Mouse (Mus musculus) embryo, embryonic 9.5 days (tissue): ENCODE results near the gene Trank1.
A peak's percentile ranks its signal among the peaks of the same experiment; 100 is the strongest.

Source experiments
- DNase-seq: peaks from one replicate; pipeline ENCODE4 v3.0.0-alpha.2; 2017; ENCODE audit errors: extremely low spot score

The Trank1 gene

GRCm38 (mm10) chr9:111302196-111302831 lies 9.2 kb upstream of the Trank1 start:
- DNase-seq = no peak

DNA sequence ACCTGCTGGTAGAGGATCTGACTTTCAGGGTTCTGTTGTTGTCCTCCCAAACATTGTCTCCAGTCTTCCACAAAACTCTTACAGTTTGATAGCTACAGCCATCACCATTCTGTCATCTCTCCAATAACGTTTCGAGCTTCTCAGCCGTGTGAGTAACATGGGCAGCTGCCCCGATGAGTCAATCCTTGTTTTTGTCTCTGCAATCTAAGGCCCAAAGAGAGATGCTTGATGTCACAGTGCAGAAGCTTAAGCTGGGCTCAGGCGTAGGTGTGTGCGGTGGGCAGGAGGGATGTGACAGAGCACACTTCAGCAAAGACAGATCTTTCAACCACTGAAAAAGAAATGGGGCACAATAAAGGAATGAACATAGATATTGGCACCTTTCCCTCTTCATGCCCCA lies 7.5 kb upstream of the Trank1 start:
- no peak for DNase-seq

DNA sequence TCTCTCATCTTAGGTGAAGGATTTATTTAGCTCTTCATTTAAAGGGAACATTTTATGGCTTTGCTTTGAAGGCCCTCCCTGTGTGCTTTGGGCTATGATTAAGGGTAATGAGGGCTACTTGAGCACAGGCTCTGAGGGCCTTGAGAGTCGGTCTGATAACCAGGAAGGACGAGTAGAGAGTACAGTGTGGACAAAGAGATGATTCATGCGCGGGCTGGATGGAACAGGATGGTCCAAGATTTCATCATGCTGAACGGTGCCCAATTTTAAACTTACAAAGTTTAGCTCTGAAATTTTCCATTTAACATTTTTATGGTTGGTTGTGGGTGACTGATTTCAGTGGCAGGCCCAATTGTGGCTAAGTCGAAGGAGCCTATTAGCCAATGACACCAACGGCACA lies 5.4 kb upstream of the Trank1 start:
- no peak for DNase-seq

DNA sequence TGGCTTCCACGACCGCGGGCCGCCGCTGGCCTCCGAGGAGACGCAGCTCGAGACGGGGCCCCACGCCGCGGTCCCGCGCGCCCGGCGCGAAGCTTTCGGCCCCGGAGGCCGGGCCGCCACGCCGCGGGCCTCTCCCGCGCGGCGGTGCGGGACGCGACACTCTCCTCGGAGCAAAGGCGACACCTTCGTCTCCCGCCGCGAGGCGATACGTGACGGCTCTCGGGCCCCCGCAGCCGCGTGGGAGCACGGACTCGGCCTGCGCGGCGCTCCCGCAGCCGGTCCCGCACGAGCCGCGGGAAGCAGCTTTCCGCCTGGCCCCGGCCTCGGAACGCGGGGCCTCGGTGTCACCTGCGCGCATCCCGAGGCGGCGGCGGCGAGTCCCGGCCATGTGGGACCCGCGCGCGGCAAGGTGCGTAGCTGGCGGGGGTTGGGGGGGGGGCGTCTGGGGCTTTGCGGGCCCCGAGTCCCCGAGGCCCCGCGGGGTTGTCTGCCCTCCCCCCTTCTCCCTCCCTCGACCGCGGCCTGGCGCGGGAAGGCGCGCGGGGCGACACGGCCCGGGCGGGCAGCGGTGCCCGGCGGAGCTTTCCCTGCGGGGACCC lies 403 bp downstream of the Trank1 start:
- no peak for DNase-seq

DNA sequence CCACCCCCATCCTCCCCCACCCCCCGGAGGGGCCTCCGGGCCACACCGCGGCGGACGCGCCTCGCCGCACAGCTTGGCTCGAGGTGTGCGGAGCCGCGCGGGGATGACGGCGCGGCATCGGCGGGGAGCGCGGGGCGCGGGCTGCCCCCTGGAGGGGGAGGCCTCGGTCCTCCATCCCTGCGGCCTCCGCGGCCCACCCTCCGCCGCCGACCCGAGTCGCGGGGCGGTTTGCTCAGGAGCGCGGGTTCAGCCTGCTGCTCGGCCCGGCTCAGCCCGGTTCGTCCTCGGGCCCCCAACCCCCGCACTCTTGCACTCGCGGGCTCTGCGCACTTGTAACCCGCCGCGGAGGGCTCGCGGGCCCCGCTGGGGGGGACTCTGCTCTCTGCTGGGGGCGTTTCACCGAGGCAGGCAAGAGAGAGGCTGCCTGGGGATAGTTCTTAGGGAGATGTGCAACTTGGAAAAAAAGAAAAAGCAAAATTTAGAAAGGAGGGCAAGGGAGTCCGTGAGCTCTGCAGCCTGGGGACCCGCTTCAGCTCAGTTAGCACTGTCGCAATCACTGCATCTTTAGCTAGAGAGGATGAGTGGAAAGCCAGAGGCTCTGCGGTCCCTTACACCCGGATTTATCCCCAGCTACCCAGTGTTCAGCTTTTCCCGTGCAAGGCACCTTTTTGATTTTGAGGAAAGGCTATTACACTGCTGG lies 1.1 kb downstream of the Trank1 start:
- peak; percentile 49 for DNase-seq

- DNase-seq = no peak
Measured at GRCm38 (mm10) chr9:111313299-111313698, 1.8 kb downstream of the Trank1 start.

DNA sequence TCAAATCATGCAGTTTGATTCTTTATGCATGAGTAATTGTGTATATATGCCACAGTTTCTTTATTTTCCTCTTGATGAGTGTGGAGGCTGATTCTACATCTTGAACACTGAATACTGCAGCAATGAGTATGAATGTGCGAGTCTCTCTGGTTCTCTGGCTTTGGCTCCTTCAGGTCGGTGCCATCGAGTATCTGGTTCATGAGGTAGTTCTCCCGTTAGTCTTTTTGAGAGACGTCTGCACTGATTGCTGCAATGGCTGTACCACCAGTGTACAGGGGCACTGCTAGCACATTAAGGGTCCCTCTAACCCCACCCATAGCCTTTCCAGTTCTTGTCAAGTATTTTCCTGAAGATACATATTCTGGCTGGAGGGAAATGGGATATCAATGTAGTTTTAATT lies 2.3 kb downstream of the Trank1 start:
- no peak for DNase-seq

- DNase-seq = peak; percentile 45
Measured at GRCm38 (mm10) chr9:111314219-111314618, 2.7 kb downstream of the Trank1 start.

DNA sequence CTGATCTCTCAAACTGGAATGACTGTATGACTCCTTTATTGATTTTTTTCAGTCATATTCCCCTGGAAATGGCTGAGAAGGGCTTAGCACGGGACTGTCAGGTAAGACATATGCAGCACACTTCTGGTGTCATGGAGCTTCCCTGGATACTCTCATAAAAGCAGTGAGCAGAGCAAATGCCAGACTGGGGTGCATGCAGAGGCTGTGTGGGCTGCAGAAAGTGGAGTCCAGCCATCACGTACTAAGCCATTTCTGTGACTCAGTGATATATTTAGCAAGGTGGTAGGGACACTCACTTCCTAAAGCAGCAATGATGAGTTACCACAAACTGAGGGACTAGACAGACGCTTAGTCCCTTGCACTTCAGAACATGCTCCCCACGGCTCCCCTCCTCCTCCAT lies 9.4 kb downstream of the Trank1 start:
- DNase-seq = no peak

- DNase-seq = no peak
Measured at GRCm38 (mm10) chr9:111324881-111325280, 13.3 kb downstream of the Trank1 start.

DNA sequence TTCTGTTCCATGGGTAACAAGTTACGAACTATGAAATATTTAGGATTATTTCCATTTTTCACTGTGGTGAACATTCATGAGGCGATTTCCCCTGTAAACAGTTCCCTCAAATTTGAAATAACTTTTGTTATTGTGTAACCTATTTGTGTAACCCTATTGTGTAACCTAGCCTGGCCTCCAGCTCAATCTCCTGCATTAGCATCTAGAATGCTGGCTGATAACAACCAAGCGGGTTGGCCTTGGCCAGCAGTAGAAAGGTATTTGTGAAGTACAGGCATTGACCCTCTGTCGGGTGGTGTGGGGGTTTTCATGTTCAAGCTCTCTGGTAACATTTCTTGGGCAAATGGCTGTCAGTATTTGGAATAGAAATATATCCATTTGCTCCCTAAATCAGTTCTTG lies 18.3 kb downstream of the Trank1 start:
- no peak for DNase-seq

GRCm38 (mm10) chr9:111333790-111334189 lies 22.3 kb downstream of the Trank1 start:
- DNase-seq = no peak

GRCm38 (mm10) chr9:111334555-111335164 lies 23.1 kb downstream of the Trank1 start:
- no peak for DNase-seq

- DNase-seq = no peak
Measured at GRCm38 (mm10) chr9:111351233-111351632, 39.7 kb downstream of the Trank1 start.

DNA sequence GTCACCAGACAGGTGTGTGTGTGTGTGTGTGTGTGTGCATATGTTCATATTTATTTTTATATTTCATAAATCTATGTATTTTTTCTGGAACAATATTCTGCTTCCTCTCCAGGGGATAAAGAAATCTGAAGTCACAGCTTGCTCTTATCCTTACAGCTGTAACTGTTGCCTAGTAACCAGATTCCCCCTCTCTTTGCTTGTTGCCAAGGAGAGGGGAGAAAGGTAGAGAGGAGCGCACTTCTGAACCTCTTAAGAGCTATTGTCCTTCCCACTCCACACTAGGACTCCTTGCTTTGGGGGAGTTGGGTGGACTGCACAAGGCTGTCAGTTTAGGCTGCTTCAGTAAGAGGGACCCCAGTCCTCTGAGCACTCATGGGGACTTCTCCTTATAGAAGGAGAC lies 40.1 kb downstream of the Trank1 start:
- DNase-seq = no peak

DNA sequence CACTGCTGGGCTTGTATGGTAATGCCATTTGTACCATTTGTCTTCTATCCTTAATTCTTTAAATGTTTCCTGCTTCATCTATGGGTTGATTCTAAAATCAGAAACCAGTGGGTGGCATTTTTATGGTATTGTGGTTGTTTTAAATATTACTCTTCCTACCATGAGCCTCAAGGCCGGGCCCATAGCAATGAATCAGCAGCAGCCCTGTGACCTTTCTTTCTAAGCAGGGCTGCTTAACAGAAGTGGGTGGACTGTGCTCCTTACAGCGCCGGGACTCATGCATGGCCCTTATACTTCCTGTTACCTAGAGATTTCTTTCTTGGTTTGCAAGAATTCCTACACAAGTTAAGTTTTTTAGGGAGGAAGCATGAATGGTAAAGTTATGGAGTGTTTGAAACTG lies 41.1 kb downstream of the Trank1 start:
- no peak for DNase-seq

DNA sequence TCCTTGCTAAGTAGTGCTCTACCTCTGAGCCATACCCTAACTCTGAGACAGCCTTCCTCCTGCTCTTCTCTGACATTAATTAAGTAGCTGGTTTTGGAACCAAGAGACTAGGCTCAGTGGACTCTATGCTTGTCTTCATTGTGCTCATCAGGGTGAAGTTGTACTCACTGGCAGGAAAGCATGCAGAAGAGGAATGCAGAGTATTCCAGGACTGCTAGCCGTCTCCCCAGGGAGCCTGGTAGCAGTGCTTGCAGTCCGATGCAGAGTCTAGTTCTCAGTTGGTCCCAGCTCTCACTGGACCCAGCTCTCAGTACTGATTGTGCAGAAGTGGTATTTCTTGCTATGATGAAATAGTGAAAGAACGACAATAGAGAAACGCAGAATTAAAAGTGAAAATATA lies 43.5 kb downstream of the Trank1 start:
- no peak for DNase-seq

DNA sequence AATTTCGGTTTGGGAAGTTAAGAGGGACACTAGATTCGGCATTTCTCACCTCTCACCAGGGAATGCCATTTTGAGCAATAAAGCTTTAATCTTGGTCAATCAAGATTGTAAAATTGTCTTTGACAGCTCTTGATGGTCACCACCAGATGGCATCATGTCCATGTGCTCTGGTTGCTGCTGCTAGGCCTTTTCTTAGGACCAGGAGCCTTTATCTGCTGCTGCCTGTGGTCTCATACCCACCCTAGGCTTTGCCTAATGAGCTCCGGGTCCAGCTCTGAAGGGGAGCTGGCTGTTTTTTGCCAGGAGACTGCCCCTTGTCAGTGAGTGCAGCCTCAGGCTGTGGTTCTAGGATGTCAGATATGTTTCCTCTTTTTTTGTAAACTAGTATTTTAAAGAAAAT lies 44.8 kb downstream of the Trank1 start:
- peak; percentile 42 for DNase-seq

DNA sequence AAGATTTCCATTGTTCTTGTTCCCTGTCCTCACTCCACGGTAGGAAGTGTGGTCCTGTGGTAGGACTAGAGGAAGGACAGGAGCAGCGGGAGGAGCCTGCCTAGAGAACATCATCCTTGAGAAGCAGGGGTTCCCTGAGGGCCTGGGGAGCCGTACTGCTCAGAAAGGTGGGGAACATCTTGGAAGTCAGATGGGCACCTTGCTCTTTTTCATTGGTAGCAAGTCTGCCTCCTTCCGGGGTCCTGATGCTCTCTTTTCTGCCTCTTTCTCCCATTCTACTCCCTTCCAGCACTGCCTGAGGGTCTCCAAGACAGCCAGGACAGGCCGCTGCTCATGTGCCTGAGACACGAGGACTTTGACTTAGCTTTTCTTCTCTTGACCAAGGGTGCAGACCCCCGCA lies 52.1 kb downstream of the Trank1 start:
- DNase-seq = no peak

DNA sequence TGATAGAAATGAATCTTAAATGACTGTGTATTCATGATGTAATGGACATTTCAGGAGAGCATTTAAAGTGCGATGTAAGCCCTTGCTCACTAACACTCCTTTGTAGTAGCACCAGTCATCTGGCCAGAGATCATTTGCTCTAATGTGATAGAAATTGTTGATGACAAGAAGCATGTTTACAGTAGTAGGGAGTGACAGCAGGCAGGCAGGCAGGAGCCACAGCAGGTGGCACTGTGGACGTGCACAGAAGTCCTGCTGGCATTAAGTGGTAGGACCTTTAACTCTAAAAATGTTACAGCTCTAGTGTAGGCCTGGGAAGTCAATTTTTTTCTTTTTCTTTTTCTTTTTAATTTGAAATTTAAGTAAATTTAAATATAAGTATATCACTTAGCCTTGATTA lies 56.2 kb downstream of the Trank1 start:
- DNase-seq = no peak

DNA sequence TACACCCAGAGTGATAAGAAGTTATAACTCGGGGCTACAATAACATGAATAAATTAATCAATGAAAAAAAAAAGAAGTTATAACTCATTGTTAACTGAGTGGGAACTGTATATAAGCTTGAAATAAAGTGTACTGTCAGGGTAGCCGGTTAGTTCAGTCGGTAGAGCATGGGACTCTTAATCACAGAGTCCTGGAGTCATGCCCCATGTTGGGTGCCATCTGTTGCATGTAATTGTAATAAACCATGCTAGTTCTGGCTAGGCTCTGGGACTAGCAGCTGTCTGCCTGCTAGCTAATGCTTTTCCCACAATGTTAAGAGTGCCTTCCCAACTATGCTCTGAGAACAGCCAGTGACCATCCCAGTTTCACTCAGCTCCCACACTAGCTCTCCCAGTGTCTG lies 60.5 kb downstream of the Trank1 start:
- no peak for DNase-seq

DNA sequence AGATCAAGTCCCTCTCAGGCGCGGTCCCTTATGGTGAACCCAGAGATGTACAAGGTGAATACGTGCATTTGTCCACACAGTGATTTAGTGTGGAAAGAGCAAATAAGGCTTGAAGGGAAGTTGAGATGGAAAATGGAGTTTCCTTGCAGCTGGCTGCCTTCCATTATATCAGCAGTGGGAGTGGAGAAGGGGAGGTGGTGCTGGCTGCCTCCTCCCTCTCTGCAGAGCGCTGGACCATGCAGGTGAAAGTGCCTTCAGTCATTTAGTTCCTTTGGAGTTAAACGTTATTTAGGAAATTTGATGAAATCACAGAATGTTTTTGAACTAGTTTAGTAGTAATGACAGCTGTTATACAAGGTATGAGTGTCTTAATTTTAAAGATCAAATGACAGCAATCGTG lies 66.3 kb downstream of the Trank1 start:
- no peak for DNase-seq
